Mouse (Mus musculus) forebrain, embryonic 13.5 days (tissue): ENCODE measurements around the gene Fam174b. TPM values are rescaled to one million over a fixed set of nuclear protein-coding genes. Genes with fewer than 3 reads are reported as not detected.

Source experiments
- ATAC-seq: fragments of 200-750 bp; cut with Nextera tagmentation; 2 replicates; pipeline ENCODE4 v1.8.0; 2017
- H3K27ac ChIP-seq: fragments of 300-500 bp; sonication (generic); 2 replicates; pipeline ENCODE4 v1.5.1; 2015; ENCODE audit warnings: inconsistent platforms, mild to moderate bottlenecking, moderate library complexity
- H3K27me3 ChIP-seq: fragments of 300-500 bp; sonication (generic); 2 replicates; pipeline ENCODE4 v1.6.1; 2015; ENCODE audit warnings: mild to moderate bottlenecking, inconsistent platforms
- H3K36me3 ChIP-seq: fragments of 300-500 bp; sonication (generic); 2 replicates; pipeline ENCODE4 v1.6.1; 2015; ENCODE audit warnings: mild to moderate bottlenecking, inconsistent platforms; ENCODE audit not compliant: poor library complexity, severe bottlenecking
- H3K4me1 ChIP-seq: fragments of 300-500 bp; sonication (generic); 2 replicates; pipeline ENCODE4 v1.6.1; 2015; ENCODE audit warnings: inconsistent platforms
- H3K4me2 ChIP-seq: fragments of 300-500 bp; sonication (generic); 2 replicates; pipeline ENCODE4 v1.6.1; 2015; ENCODE audit warnings: inconsistent platforms, mild to moderate bottlenecking, moderate library complexity
- H3K4me3 ChIP-seq: fragments of 300-500 bp; sonication (generic); 2 replicates; pipeline ENCODE4 v1.5.1; 2015; ENCODE audit warnings: mild to moderate bottlenecking, inconsistent platforms
- H3K9ac ChIP-seq: fragments of 300-500 bp; sonication (generic); 2 replicates; pipeline ENCODE4 v1.6.1; 2015; ENCODE audit warnings: mild to moderate bottlenecking, inconsistent platforms
- H3K9me3 ChIP-seq: fragments of 300-500 bp; sonication (generic); replicated peaks from 2 replicates; pipeline ENCODE4 v1.6.1; 2016; ENCODE audit warnings: inconsistent platforms
- WGBS: fragments of 180-500 bp; shearing (Covaris S2); methylation state at CpG from one replicate; pipeline ENCODE4 v1.1.7; 2015; 5-methylcytosine and 5-hydroxymethylcytosine counted together
- polyA plus RNA-seq: library from polyadenylated mRNA; unstranded; fragments of >200 nt; fragmentation: Nextera tagmentation; extraction: Ambion mirVana; gene quantifications from 2 replicates; pipeline ENCODE4 v1.2.1, GENCODE M21; 2015

Gene Fam174b
- polyA plus RNA-seq, 1 experiment from 2014 or later, result 15.9 TPM

DNA sequence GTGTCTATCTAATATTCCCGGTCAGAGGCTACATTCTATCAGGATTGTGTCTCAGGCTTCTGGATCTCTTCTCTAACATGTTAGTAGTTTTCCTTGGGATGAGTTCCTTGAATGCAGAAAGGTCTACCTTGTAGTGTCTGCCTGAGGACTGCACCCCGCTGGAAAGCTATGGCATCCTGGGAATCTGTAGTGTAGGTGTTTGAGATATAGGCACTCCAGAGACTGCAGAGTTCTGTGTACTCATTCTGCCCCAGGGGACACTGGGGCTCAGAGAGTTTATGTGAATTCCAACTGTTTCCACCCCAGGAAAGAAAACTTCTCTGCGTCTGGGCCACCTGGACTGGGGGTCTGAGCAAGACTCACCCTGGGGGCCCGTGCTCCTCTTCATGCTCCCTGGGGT is 45.7 kb downstream of the Fam174b start:
- ATAC-seq, result no peak
- 95% methylated on average over 4 of the region's 4 CpGs for WGBS
- no peaks in the 10 kb centered on the region for H3K27me3 ChIP-seq
- H3K9ac ChIP-seq, result no peak overlapping the region
- H3K4me3 ChIP-seq, result no peak overlapping the region
- H3K9me3 ChIP-seq, result no peaks in the 10 kb centered on the region
- no peak overlapping the region for H3K27ac ChIP-seq
- H3K36me3 ChIP-seq, result no peaks in the 10 kb centered on the region
- no peaks in the 10 kb centered on the region; the same call in 1 of the 2 replicates for H3K4me1 ChIP-seq
- H3K4me2 ChIP-seq, result no peak overlapping the region

DNA sequence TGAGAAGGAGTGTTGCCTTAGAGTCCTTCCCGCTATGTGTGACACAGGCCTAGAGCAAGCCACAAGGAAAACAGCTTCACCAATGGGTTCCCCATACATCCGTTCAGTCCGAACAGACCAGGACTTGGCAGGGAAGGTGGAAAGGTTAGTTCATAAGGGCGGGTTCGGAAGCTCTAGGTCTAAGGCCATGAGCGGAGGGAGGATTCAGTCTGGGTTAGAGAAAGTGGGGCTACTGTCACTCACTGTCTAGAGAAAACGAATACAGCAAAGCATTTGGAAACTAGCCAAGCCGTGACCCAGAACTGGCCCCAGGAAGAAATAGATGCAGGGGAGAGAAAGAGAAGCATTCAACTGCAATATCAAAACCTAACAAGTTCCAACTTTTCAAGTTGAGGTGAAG is 47.4 kb downstream of the Fam174b start:
- WGBS, result 82% methylated on average over 8 of the region's 8 CpGs
- Histone ChIP-seq H3K9ac (no peak overlapping the region), H3K9me3 (no peaks in the 10 kb centered on the region), H3K36me3 (no peaks in the 10 kb centered on the region), H3K27me3 (no peaks in the 10 kb centered on the region), H3K4me3 (no peak overlapping the region), H3K4me2 (no peak overlapping the region), H3K27ac (no peak overlapping the region), H3K4me1 (no peaks in the 10 kb centered on the region; the same call in 1 of the 2 replicates)
- ATAC-seq, result no peak

DNA sequence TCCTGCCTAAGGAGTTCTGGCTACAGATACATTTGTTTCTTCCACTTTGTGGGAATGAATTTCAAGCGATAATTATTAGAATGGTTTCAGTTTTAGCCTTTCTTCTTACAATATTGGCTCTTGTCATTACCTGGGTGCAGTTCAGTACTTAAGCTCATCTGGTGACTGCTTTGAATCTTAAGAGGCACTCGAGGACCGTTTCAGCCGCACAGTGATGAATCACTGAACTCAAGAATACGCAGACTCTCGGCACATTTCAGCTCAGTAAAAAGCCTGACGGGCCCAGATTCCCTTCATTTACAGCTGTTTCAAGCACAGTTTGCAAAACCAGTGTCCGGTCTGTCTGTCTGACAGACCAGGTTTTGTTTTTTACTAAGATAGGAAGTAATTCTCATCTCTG is 51.0 kb downstream of the Fam174b start:
- ATAC-seq, result no peak

DNA sequence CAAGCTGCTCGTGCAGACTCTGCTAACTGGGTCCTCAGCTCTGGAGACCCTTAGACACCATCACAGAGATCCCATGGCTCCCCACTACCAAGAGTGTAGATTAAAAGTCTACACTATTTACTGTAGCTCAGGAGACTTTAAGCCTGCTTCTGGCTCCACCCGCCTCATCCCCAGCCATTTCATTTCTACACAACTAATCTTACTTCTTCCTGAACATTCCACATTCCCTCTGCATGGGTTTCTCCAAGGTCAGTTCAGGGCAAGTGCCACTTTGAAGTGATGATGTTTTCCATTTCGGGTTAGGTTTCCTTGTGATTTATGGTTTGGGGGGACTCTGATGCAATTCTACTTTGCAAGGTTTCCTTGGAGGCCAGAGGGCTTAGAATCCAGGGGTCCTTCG is 52.1 kb downstream of the Fam174b start:
- no peak for ATAC-seq

More for the DNA sequence above, 51.0 kb downstream of the Fam174b start:
- Histone ChIP-seq H3K4me3 (no peak overlapping the region), H3K9ac (no peak overlapping the region), H3K27ac (no peak overlapping the region), H3K4me1 (no peaks in the 10 kb centered on the region; the same call in 1 of the 2 replicates), H3K36me3 (no peaks in the 10 kb centered on the region), H3K4me2 (no peak overlapping the region), H3K27me3 (no peaks in the 10 kb centered on the region), H3K9me3 (no peaks in the 10 kb centered on the region)
- WGBS, result 62% methylated on average over 8 of the region's 8 CpGs

DNA sequence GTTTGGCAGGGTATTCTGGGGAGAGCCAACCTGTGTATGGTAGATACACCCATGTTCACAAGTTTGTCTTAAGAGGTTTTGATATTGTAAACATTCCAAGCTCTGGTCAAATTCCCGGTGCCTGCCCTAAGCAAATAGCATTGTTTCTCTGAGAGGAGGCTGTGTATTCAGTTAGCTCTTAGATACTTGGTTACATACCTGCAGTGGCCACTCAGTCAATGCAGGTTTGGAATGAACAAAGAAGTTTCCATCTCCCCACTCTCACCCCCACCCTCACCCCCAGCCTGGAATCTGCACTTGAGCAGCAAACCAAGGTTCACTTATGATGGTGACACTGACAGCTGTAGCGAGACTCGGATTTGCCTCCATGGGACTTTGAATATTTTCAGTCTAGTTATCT is 52.5 kb downstream of the Fam174b start:
- Histone ChIP-seq H3K4me2 (no peak overlapping the region), H3K9ac (no peak overlapping the region), H3K36me3 (no peaks in the 10 kb centered on the region), H3K4me1 (no peaks in the 10 kb centered on the region; the same call in 1 of the 2 replicates), H3K4me3 (no peak overlapping the region), H3K27me3 (no peaks in the 10 kb centered on the region), H3K9me3 (no peaks in the 10 kb centered on the region), H3K27ac (no peak overlapping the region)
- 66% methylated on average over 3 of the region's 3 CpGs for WGBS
- no peak for ATAC-seq

More for the DNA sequence above, 52.1 kb downstream of the Fam174b start:
- no peak overlapping the region for H3K4me2 ChIP-seq
- H3K27me3 ChIP-seq, result no peaks in the 10 kb centered on the region
- H3K9ac ChIP-seq, result no peak overlapping the region
- H3K9me3 ChIP-seq, result no peaks in the 10 kb centered on the region
- no peak overlapping the region for H3K27ac ChIP-seq
- no peak overlapping the region for H3K4me3 ChIP-seq
- no peaks in the 10 kb centered on the region for H3K36me3 ChIP-seq
- 92% methylated on average over 4 of the region's 4 CpGs for WGBS
- H3K4me1 ChIP-seq, result no peaks in the 10 kb centered on the region; the same call in 1 of the 2 replicates

DNA sequence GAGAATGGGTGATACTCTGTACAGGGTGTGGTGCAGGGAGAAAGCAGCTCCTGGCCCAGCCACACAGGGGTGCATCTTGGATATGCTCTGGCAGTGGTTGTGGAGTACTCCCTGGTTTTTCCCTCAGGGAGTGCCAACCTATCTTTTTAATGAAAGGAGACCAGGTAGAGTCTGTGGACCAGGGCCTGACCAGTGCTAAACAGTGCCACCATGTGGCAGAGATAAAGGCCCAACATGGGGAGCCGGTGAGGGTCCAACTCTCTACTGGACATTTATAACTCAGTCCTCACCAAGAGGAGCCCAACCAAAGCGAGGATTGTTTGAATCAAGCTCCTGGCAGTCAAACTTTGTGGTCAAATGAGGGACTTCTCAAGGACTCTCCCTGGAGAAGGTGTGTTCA is 69.2 kb downstream of the Fam174b start:
- Histone ChIP-seq H3K4me2 (no peak overlapping the region), H3K9me3 (no peaks in the 10 kb centered on the region), H3K4me1 (no peaks in the 10 kb centered on the region), H3K27ac (no peak overlapping the region), H3K36me3 (no peaks in the 10 kb centered on the region), H3K9ac (no peak overlapping the region), H3K4me3 (no peak overlapping the region), H3K27me3 (no peaks in the 10 kb centered on the region)
- no peak for ATAC-seq
- WGBS, result 63% methylated on average over 2 of the region's 2 CpGs

DNA sequence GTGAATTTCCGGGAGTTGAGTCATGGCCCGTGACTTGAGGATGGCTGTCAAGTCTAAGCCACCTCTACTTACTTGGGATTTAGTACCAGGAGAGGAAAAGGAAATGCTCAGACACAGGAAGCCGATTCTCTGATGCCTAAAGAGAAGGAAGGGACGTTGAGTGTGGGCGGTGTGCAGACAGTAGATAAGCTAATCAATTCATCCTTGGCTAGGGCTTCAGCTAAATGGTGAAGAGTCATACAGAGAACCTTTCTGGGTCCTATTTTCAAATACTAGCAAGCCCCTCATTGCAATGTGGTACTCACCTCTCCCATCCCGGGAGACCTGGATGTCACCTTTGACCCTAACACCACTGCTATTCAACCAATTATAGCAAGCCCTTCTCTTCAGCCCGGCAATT is 71.3 kb downstream of the Fam174b start:
- no peaks in the 10 kb centered on the region for H3K4me1 ChIP-seq
- ATAC-seq, result no peak
- H3K27me3 ChIP-seq, result no peaks in the 10 kb centered on the region
- no peak overlapping the region for H3K9ac ChIP-seq
- no peak overlapping the region for H3K27ac ChIP-seq
- no peak overlapping the region for H3K4me3 ChIP-seq
- H3K9me3 ChIP-seq, result no peaks in the 10 kb centered on the region
- H3K4me2 ChIP-seq, result no peak overlapping the region
- 91% methylated on average over 7 of the region's 7 CpGs for WGBS
- H3K36me3 ChIP-seq, result no peaks in the 10 kb centered on the region

DNA sequence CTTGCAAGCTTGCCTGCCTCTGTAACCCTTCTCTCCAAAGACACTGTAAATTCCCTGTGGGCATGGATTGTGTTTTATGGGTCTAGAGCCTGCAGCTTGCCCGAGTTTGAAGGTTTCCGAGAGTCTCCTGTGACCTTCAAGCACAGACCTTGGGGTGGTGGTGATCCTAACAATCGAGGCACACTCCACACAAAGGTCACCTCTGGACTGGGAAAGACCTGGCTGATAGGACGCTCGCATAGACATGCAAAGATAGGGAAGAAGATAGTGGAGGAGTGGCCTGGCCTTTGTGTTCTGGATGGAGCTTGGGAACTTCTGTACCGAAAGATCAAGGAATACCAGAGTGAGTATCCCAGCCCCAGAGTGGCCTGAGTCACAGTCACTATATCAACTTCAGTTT is 72.1 kb downstream of the Fam174b start:
- Histone ChIP-seq H3K27ac (no peak overlapping the region), H3K9me3 (no peaks in the 10 kb centered on the region), H3K4me1 (no peaks in the 10 kb centered on the region), H3K4me3 (no peak overlapping the region), H3K27me3 (no peaks in the 10 kb centered on the region), H3K36me3 (no peaks in the 10 kb centered on the region), H3K9ac (no peak overlapping the region), H3K4me2 (no peak overlapping the region)
- no peak for ATAC-seq
- WGBS, result 88% methylated on average over 6 of the region's 6 CpGs

DNA sequence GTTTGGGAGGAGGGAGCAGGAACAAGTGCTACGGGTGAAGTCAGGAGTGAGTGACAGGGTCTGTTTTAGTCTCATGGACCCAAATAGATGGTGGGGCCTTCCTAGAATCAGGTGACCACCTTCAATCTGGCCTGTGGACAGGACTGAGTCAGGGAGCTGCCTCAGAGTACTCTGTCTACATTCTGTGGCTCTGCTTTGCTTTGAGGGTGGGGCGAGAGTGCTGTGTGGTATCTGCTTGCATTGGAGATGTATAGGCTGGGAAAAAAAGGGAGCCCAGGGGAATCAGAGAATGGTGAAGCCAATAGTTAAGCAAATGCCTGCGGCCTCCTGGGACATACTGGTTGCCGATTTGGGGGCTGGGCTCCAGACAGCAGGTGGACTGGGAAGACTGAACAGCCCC is 73.8 kb downstream of the Fam174b start:
- no peaks in the 10 kb centered on the region for H3K27me3 ChIP-seq
- WGBS, result 83% methylated on average over 4 of the region's 4 CpGs
- no peaks in the 10 kb centered on the region for H3K36me3 ChIP-seq
- H3K9ac ChIP-seq, result no peak overlapping the region
- no peak overlapping the region for H3K4me2 ChIP-seq
- no peak overlapping the region for H3K4me3 ChIP-seq
- H3K4me1 ChIP-seq, result no peaks in the 10 kb centered on the region
- no peak for ATAC-seq
- no peak overlapping the region for H3K27ac ChIP-seq
- H3K9me3 ChIP-seq, result no peaks in the 10 kb centered on the region

DNA sequence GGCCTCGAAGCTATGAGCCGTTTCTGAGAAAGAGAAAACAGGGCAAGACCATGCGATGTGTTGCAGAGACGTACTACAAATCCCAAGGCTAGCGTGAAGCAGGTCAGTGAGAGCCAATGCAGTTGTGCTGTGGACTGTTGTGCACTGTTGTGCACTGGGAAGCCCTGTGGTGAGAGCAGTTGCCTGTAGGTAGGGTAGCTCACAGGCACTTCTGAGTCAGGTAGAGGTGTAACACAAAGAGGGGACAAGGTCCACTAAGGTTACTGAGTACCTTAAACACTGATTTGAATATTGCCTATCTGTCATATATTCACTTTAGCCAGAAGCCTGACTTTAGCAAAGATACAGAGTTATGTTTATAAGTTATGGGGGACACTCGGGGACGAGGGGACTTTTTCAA is 74.4 kb downstream of the Fam174b start:
- H3K9me3 ChIP-seq, result no peaks in the 10 kb centered on the region
- H3K36me3 ChIP-seq, result no peaks in the 10 kb centered on the region
- ATAC-seq, result no peak
- no peaks in the 10 kb centered on the region for H3K27me3 ChIP-seq
- H3K4me1 ChIP-seq, result no peaks in the 10 kb centered on the region
- 94% methylated on average over 7 of the region's 7 CpGs for WGBS
- no peak overlapping the region for H3K4me3 ChIP-seq
- no peak overlapping the region for H3K9ac ChIP-seq
- no peak overlapping the region for H3K27ac ChIP-seq
- no peak overlapping the region for H3K4me2 ChIP-seq

DNA sequence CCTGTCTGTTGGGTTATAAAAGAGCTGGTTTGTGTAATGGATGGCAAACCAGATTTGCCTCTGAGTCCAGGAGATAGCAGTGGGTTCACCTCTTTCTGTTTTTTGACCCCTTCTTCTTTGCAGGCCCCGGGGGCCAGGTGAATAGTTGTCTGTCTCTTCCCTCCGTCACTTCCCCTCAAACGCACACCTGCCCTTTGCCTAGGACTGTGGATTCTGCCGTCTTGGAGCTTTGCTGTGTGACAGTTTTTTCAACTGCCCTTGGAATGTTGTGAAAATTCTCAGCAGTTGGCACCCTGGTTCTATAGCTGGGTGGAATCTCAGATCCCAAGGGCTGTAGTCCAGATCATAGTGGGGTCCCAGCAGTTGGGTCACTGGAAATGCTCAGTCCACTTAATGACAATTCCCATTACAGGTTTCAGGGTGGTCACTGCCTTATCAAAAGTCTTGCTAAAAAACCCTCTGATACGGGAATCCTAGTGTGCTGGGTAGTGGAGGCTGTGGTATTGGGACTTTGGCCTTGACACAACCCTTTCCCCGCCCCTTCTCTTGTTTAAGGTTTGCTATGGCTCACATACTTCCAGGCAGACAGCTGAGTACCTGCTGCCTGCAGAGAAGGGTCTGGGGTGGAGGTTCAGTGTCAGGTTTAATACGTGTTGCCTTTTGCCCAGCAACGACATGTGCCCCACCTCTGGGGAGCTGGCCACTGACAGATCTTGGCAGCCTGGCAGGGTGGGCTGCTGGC is 76.3 kb downstream of the Fam174b start:
- Histone ChIP-seq H3K36me3 (no peaks in the 10 kb centered on the region), H3K27ac (no peak overlapping the region), H3K9ac (no peak overlapping the region), H3K27me3 (no peaks in the 10 kb centered on the region), H3K4me2 (no peak overlapping the region), H3K9me3 (no peaks in the 10 kb centered on the region), H3K4me1 (no peaks in the 10 kb centered on the region), H3K4me3 (no peak overlapping the region)
- ATAC-seq, result no peak
- 87% methylated on average over 8 of the region's 8 CpGs for WGBS

DNA sequence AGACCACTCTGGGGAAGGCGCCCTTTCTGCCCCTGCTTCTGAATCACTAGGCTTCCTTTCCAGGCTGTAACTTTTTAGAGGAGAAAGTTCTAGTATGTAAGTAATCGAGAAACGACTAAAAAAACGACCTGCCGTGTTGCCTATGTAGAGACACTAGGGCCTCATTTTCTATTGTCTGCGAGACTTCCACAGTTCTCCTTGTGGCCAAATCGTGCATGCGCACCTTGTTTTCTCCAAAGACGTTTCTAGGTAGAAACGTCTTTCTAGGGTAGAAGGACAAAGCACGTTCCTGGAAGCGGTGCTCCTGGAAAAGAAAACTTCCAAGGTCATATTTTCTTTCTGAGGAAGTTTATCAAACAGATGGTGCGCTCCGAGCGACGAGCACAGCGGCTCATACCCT is 79.3 kb downstream of the Fam174b start:
- Histone ChIP-seq H3K4me1 (no peaks in the 10 kb centered on the region), H3K27me3 (no peaks in the 10 kb centered on the region), H3K4me3 (no peak overlapping the region), H3K9me3 (no peaks in the 10 kb centered on the region), H3K4me2 (no peak overlapping the region), H3K27ac (no peak overlapping the region), H3K9ac (no peak overlapping the region), H3K36me3 (no peaks in the 10 kb centered on the region)
- no peak for ATAC-seq
- 86% methylated on average over 17 of the region's 17 CpGs for WGBS
